Mouse (Mus musculus) frontal cortex, adult (tissue): Measurements from ENCODE around the gene Kcnh2.

Experiments
- ATAC-seq: cut with Nextera tagmentation; 2 replicates; pipeline ENCODE4 v1.9.2; 2017; ENCODE audit warnings: mild to moderate bottlenecking, moderate library complexity, mixed read lengths; ENCODE audit not compliant: low TSS enrichment

Kcnh2 gene

DNA sequence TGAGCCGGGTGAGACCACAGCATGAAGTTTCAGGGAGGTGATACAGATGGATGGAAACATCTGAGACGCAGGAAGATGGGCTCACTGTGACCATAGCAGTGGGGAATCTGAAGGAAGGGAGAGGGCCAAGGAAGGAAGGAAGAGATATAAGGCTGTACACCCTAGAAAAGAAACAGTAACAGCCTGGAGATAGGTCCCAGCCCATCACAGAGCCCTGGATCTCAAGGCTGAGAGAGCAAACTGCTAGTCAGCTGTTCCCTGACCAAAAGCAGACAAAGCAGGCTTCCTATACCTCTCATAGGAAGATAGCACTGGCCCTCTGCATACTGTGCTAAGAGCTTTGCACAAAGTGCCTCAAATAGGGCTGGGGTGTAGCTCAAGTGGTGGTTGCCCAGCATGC, 27.3 kb upstream of the Kcnh2 start:
- no peak for ATAC-seq

DNA sequence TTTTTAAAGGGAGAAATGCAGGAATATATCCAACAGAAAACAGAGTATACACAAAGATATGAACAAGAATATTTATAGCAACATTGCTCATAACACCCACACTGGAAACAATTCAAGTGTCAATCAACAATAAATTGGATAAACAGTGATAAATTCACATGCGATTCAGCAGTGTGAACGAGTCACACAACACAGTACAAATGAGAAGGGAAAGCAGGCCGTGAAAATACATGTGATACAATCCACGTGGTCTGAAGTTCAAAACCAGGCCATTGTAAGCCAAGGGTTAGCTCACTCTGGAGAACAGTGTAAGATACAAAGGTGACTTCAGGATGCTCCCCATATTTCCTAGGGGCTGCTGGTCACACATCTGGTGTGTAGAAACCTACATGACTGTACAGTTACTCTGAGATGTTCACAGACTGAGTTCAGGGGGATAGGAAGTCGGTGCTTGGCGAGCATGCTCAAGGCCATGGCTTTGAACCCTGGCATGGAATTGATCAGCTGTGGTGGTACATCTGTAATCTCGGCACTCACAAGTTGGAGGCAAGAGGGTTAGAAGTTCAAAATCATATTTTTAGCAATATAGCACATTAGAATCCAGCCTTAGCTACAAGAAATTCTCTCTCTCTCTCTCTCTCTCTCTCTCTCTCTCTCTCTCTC, 23.4 kb upstream of the Kcnh2 start:
- no peak for ATAC-seq

DNA sequence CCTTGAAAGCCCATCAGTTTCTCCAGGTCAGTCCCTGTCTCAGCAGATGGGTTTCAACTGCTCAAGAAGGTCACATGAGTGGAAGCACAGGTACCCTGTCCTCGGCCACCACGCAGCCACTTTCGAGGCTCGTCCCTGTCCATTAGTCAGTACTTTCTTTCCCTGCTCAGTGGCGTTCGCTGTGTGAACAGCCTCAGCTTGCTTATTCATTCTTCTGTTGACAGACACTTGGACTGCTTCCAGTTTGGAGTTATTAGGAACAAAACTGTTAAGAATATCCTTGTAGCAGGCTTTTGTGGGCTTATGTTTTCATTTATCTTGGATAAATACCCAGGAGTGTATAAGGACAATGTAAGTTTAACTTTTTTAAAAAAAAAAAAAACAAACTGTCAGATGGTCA, 22.8 kb upstream of the Kcnh2 start:
- no peak for ATAC-seq

DNA sequence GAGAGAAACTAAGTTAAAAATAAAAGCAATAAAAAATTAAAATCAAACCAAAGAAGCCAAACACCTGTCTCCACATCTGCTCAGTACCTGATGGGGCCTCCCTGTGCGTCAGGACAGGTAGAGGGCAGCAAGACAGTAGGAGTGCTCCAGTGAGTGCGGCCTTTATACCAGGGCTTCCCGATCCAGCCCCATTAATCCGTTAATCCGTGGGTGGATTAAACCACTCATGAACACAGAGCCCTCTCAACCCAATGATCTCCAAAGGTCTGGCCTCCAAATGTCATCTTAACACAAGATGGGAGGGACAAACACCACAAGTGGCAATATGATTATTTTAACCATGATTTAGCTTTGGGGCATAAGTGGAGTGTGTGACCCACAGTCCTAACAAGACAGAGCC, 22.4 kb upstream of the Kcnh2 start:
- no peak for ATAC-seq

DNA sequence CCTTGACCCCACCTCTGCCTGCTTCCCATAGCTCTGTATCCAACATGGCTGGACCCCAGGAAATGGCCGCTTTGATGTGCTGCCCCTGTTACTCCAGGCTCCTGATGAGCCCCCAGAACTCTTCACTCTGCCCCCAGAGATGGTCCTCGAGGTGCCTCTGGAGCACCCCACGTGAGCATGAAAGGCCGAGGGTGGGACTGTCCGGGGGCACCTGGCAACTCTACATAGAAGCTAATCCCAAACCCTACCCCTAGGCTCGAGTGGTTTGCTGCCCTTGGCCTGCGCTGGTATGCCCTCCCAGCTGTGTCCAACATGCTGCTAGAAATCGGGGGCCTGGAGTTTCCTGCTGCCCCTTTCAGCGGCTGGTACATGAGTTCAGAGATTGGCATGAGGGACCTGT, 18.4 kb upstream of the Kcnh2 start:
- ATAC-seq: no peak

DNA sequence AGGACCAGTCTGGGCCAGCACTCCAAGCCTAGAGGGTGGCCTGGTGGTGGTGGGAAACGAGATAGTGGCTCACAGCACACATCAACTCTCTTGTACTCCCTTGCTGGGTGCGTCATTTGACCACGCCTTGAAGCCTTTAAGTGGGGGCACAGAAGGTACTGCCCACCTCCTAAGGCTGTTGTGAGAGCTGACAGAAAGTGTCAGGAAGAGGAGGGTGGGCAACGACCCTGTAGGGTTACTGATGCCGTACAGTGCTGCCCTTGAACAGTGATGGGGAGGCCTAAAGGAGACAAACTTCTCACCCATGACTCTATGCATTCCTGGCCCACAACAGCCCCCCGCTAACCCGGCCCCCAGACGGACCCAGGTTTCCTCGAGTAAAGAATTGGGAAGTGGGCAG, 15.0 kb upstream of the Kcnh2 start:
- no peak for ATAC-seq

DNA sequence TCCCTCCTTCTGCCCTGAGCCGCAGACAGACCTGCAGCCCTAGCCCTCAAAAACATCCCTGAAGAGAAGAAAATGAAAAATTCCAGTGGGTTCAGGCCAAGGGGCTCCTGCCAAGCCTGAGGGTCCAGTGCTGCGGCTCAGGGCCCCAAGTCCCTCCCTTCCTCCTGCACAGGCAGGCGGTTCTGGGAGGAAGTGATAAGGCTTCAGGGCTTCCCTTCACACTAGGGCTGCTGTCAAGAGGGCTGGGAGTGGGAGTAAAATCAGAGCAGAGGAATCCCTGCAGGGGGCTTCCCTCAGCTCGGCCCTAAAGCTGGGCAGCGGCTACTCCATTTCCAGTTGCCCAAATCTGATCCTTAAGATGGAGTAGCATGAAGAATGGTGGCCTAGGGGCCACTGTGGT, 14.1 kb upstream of the Kcnh2 start:
- no peak for ATAC-seq

DNA sequence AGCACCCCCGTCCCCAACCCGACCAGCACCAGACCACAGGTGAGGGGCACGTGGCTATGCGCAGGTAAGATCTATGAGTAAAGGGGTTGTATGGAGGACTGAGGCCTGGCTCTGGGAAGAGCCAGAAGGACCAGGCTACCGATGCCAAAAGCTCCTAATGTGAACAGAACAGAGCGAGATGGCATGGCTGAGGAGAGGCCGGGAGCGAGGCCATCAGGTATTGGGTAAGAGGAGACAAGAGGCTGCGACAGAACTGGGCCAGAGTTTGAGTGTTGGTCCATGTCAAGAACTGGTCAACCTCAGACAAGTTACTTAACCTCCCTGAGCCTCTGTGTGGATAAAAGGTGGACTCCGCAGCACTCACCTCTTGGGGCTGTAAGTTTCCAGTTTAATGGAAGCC, 13.6 kb upstream of the Kcnh2 start:
- ATAC-seq: no peak

DNA sequence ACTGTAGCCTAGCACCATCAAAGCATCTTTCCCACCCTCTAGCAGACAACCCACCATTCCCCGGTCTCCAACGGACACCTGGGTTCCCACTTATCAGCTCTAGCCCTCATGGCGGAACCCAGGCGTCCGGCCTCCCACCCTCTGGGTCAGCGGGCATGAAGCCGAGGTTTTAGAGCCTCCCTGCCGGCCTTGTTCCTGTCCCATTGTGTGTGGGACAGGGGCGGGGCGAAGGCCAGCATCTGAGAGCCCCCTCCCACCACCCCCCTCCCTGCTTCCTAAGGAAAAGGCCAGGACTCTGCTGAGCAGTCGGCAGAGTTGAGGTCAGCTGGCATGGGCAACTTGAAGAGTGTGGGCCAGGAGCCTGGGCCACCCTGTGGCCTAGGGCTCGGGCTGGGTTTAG, 13.1 kb upstream of the Kcnh2 start, which contains the start of gene Nos3:
Gene Nos3, plus strand, starts transcription at position 303 of the 400 bp plus-strand sequence.
- ATAC-seq: no peak

DNA sequence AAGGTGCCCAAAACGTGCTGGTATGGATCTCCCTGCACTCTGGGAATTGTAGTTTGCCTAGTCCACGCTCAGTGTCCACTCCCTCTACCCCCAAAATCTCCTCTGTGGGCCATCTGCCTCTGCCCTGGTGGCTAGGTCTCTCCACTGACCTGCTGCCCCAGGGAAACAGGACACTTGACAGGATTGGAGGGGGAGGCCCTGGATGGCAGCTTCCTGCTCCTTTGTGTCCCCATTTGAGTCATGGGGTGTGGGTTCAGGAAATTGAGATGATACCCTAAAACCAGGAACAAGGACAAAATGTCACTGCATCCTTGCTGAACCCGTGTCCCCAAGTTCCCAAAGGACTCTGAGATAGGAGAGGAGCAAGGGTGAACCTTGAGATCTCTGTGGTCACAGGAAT, 12.7 kb upstream of the Kcnh2 start:
- ATAC-seq: no peak

DNA sequence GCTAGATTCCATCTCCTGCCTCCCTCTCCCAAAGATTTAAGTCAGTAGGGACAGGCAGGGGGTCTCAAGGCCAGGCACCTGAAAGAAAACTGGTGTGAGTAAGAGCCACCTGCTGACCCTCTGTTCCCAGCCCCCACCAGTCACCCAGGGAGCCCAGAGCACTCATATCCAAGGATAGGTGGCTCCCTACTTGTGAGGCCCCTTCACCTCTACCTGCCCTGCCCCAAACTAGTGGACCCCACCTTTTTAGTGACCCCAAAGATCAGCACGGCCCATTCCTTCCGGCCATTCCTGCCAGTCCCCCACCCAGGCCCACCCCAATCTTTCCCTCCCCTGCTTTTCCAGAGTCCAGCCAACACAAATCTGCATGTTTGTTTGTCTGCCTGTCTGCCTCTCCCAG, 12.1 kb upstream of the Kcnh2 start:
- no peak for ATAC-seq

DNA sequence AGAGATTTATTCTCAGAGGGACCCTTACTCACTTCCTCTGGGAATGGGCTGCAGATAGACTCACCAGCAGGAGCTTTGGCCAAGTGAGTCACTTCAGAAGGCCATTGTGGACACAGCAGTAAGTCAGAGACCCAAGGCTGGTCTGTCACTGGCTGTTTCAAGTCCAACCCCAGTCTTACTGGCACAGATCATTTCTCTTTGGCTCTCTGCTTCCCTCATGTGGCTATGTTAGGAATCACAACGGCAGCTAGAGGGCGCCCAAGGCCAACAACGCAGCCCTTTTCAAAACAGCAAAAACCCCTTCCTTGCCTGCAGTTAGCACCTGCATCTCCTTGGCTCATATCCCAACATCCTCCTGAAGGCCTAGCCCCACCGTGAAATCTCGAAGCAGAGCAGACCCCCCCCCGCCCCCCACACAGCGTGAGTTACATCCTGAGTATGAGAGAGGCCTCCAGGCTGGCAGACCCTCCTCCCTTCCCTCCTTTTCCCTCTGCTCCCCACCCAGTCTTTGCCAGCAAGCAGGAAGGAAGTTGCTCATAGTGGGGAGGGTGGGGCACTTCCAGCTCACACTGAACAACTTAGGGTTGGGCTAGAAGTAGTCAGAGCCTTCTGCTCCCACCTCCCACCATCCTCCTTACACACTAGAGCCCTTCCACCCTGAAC, 9.5 kb upstream of the Kcnh2 start:
- peak; percentile 85 for ATAC-seq

DNA sequence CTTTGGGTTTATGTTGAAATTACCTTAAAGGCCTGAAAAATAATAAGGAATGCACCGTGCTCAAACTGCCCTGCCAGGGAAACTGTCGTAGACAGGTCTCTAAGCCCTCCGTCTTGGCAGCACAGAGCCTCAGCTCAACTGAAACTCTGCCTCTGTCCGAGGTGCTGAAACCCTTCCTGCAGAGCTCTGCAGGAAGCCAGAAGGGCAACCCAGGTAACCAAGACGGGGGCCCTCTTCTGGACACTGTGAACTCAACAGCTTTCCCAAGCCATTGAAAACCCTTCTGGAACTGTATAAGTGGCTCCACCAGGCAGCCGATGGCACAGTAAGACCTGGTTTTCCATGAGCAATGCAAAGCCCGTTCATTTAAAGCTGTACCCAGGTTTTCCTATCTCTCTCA, 6.1 kb upstream of the Kcnh2 start:
- peak; percentile 20; the same call in 1 of the 2 replicates for ATAC-seq

DNA sequence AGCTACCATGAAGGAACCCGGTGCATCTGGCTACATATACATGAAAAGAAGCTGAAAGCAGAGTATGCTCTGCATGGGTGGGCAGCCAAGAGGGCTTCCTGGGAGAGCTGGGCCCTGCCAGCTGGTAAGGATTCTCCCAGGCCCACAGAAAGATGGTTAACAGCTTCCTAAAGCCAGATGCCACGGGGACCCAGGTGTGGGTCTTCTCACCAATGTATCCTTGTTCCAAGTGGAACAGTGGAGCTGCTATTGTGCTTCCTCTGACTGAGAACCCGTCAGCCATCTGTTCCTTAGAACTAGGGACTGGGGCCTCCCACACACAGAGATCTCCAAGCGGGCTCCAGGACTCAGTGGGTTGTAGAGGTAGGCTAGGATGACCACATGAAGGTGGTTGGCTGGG, 5.4 kb upstream of the Kcnh2 start:
- ATAC-seq: peak; percentile 17; the same call in 1 of the 2 replicates

DNA sequence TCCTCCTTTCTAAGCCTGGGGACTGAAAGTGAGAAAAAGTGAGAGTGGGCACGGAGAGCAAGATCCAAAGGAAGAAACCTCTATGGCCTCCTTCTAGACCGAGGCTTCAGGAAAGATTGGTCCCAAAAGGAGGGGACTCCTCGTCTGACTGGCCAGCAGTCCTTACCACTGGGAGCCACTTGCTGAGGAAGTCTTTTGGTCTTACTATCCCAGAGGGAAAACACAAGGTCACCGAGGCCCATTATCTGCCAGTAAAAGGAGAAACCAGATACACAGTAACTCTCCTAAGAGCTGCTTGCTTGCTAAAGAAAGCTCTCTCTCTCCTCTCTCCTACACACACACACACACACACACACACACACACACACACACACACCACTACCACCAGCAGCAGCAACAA, 1.9 kb upstream of the Kcnh2 start:
- no peak for ATAC-seq

DNA sequence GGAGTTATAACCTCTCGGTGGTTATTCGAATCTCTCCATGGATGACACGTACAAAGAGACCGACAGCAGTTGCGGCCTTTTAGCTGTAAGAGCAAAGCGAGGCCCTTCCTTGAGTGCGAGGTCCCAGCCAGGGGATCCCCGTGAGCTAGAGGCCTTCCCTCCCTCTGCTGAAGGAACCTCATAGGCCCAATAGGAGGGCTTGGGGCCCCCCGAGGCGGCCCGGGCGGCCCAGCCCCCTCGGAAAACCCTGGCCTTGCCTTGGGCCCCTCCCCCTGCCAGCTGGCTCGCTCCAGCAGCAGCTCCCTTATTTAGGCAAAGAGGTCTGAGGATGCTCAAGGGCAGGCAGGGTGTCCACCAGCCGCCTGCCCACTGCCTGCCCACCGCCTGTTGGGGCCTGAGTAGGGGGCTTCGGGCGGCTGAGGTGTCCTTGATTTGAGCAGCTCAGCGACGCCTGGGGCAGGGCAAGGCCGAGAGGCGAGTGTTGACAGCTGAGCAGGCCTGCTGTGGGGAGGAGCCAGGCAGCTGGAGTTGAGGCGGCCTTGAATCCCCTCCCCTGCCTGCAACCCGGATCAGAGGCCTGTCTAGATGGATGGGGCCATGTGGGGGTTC, 951 bp upstream of the Kcnh2 start:
- peak; percentile 18; the same call in 1 of the 2 replicates for ATAC-seq

DNA sequence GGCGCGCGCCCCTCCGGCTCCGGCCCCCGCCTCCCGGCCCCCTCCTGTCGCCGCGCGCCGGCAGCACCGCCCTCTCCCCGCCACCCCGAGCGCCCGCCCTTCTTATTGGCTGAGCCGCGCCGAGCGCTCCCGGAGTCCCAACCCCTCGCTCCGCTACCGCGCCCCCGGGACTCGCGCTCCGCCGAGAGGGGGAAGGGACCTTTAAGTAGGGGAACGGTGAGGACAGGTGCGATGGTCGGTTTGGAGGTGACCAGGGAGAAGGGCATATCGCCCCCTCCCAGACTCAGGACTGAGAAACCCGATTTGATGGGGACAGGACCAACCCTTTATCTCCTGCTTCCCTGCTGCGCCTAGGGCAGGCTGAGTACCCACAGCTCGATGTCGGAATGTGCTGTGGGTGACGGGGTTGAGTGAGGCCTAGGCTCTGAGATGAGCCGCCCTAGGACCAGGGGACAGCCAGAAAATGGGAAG, 332 bp upstream of the Kcnh2 start:
- ATAC-seq: peak; percentile 84

DNA sequence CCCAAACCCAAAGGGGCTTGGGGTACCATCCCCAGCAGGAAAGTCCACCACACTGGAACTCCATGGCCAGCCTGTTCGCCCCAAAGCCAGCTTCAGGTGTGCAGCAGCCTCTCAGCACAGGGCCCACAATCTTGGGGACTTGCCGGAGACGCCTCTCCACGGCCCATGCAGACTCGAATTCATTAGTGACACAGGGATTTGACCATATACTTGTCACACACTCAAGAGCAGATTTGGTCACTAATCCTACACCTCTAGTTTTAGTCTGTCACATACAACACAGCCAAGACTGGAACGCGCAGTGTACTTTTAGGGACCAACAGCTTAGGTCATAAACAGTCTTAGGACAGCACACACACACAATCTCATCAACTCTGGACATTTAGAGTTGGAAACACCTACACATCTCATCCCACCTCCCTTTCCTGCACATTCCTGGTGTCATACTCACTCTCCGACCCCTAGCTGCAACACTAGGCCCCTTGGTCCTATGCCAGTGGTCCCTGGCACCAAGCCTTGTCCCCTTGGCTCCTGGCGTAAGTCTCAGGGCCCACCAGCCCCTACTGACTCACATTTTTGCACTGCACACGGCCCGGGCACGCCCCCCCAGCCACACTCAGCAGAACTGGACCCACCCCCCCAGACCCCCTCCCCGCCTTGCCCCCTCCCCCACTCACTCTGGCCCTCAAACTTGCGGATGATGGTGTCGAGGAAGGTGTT, 713 bp downstream of the Kcnh2 start:
- no peak for ATAC-seq

DNA sequence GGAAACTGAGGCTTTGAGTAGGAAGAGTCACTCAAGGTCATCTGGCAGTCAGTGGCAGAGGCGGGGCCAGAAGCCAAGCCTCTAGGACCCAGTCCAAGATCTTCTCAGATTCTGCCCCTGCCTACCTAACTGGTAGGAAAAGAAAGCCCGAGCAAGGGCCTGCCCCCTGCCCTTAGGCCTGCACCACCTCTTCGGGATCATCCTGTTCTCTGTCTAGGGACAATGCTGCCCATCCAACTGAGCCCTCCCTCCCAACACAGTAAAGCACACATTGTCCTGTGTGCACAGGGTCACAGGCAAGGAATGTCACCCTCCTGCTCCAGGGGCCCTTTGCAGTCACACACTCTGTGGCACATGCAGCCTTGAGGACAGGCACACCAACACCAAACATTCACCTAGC, 1.3 kb downstream of the Kcnh2 start:
- ATAC-seq: no peak

DNA sequence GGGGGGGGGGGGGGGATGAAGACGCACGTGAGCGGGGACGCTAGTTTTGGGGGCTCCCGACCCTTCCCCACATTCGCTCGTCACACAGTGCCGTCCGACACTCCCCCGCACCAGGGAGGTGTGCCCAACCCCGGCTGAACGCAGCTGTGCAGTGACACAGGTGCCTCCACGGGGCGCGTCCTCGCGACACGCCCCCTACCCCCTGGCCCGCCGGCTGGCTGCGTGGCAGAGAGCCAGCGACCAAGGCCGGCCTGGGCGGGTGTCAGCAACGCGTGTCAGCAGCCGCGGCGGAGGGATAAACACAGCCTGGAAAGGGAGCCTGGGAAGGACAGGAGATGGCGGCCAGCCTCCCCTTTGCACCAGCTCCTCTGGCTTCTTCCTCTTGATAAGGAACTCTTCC, 2.9 kb downstream of the Kcnh2 start:
- ATAC-seq: no peak

DNA sequence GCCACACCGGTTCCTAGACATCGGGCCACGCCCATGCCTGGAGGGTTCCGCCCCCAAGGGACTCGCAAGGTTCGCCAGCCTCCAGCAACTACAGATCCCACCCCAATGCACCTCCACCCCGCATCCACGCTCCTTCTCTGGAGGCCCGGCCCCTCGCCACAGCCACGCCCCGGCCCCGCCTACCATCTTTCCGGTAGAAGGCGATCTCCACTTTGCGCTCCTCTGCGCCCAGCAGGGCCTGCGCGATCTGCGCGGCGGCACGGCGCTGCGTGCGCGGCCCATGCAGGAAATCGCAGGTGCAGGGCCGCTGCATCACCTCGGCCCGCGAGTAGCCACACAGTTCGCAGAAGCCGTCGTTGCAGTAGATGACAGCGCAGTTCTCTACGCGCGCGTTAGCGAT, 3.3 kb downstream of the Kcnh2 start:
- peak; percentile 28; the same call in 1 of the 2 replicates for ATAC-seq

DNA sequence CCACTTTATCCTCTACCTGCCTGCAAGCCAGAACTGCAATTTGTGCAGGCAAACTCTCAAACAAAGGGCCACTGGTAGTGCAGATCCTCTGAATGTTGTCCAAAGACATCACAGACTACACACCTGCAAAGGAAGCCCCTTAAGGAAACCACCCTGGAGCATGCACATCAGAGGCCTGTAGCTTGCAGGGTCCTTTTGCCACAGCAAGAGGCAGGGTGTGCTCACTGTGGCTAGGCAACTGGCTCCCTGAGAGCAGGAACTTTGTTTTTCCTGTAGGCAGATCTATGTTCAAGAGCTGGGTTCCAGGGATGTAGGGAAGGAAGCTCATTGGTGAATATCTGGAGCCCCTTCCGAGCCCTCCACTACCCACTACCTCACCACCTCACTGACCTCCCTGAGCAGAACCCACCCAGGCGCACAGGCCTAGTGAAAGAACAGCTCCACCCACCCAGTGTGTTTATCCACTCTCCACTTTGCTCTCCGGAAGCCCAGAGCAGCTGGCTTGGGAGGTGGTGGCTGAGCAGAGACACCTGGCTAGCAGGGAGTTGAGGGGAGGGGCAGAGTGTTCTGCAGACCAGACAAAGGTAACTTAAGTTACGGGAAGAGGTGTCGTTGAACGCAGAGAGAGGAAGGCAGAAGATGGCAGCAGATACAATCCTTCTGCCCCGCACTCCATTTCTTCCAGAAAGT, 4.1 kb downstream of the Kcnh2 start:
- ATAC-seq: no peak
